Mouse (Mus musculus) right cerebral cortex, postnatal 25 days (tissue): Measurements from ENCODE around the gene Rapgef4.

Experiments
- DNase-seq: peaks from one replicate; pipeline ENCODE4 v3.0.0; 2022

Rapgef4 gene

GRCm38 (mm10) chr2:72287142-72287541 lies 306.1 kb downstream of the Rapgef4 start:
- no peak for DNase-seq

GRCm38 (mm10) chr2:72288932-72289534 lies 308.0 kb downstream of the Rapgef4 start:
- DNase-seq = no peak

GRCm38 (mm10) chr2:72291103-72291502 lies 310.1 kb downstream of the Rapgef4 start:
- no peak for DNase-seq

- no peak for DNase-seq
These were observed 311.5 kb downstream of the Rapgef4 start for GRCm38 (mm10) chr2:72292573-72292972.

GRCm38 (mm10) chr2:72294994-72295393 lies 314.0 kb downstream of the Rapgef4 start:
- DNase-seq = no peak

GRCm38 (mm10) chr2:72296984-72297715 lies 316.1 kb downstream of the Rapgef4 start:
- no peak for DNase-seq

- no peak for DNase-seq
These were observed 316.7 kb downstream of the Rapgef4 start for GRCm38 (mm10) chr2:72297716-72298082.

GRCm38 (mm10) chr2:72298406-72298805 lies 317.4 kb downstream of the Rapgef4 start:
- DNase-seq = no peak

- DNase-seq = no peak
These were observed 320.3 kb downstream of the Rapgef4 start for GRCm38 (mm10) chr2:72301194-72301916.

GRCm38 (mm10) chr2:72305738-72306137 lies 324.7 kb downstream of the Rapgef4 start:
- DNase-seq = no peak
